Mouse (Mus musculus): ENCODE measurements around the gene Vmn2r46. TPM values are rescaled to one million over a fixed set of nuclear protein-coding genes. Genes with fewer than 3 reads are reported as not detected.

Vmn2r46 gene
- polyA plus RNA-seq (2012; rRNA removed) = not detected in 2 replicates

DNA sequence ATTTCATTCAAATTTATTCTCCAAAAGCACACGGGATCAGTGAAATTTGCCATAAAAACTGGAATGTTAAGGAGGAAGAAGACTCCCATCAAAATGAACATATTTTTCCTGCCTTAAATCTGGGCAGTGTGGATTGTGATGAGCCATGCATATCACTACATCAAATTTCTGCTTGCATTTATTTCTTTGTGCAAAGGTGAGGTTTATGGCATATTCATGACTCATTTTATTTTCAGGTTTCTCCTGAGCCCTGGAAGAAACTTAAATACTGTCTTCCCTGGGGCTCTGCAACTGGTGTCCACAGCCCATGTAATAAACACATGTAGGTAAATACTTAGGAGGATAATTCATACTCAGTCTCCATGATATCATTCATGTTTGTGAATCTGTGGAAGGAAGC lies at the start of gene Vmn2r46:
Gene Vmn2r46 (minus strand): TSS at position 101 of the 400 bp plus-strand sequence.

Other genes starting within 250 kb of the Vmn2r46 start
- not detected in 2 replicates for gene Vmn2r47, start 70.8 kb upstream of the Vmn2r46 start, polyA plus RNA-seq (2012; rRNA removed)
- gene Vmn2r48, start 183.0 kb upstream of the Vmn2r46 start, polyA plus RNA-seq (2012; rRNA removed) = not detected in 2 replicates
- not detected in 2 replicates for gene Vmn2r49, start 221.7 kb upstream of the Vmn2r46 start, polyA plus RNA-seq (2012; rRNA removed)